Mouse (Mus musculus): Measurements from ENCODE around the gene Gm19684. TPM values are rescaled to one million over a fixed set of nuclear protein-coding genes. Genes with fewer than 3 reads are reported as not detected.
"Not testable (repeated sequence)": the region's sequence is repeated elsewhere in the genome, so short reads cannot be mapped to it uniquely, and the experiment has no call there.

Gene Gm19684
- polyA plus RNA-seq, 1 experiment from 2014 or later = not detected

GRCm38 (mm10) chr17:36110641-36111509 is 10.6 kb upstream of the Gm19684 start:
- H3K9ac ChIP-seq = peak overlapping the region; percentile 34
- H3K27ac ChIP-seq; H3K36me3 ChIP-seq (replicated peaks); H3K9me3 ChIP-seq; H3K4me1 ChIP-seq: not testable (repeated sequence)
- 1% methylated on average over 57 of the region's 57 CpGs for WGBS
- H3K4me2 ChIP-seq = peak overlapping the region; percentile 95
- peak; percentile 76 for ATAC-seq (replicated peaks)
- H3K4me3 ChIP-seq = peak overlapping the region; percentile 43
- peaks cover 16% of the 10 kb centered on the region for H3K27me3 ChIP-seq (replicated peaks)

- peaks cover 16% of the 10 kb centered on the region for H3K27me3 ChIP-seq (replicated peaks)
- H3K9me3 ChIP-seq; H3K4me1 ChIP-seq; H3K27ac ChIP-seq; H3K36me3 ChIP-seq (replicated peaks): not testable (repeated sequence)
- 2% methylated on average over 10 of the region's 10 CpGs for WGBS
- H3K4me3 ChIP-seq = peak overlapping the region; percentile 43
- peak; percentile 53 for ATAC-seq (replicated peaks)
- H3K9ac ChIP-seq = peak overlapping the region; percentile 34
- H3K4me2 ChIP-seq = peak overlapping the region; percentile 95
Observed at GRCm38 (mm10) chr17:36111510-36111868, 10.0 kb upstream of the Gm19684 start.

GRCm38 (mm10) chr17:36113979-36114593 is 7.4 kb upstream of the Gm19684 start:
- WGBS = 19% methylated on average over 6 of the region's 6 CpGs

GRCm38 (mm10) chr17:36116545-36116944 is 4.9 kb upstream of the Gm19684 start:
- not testable (repeated sequence) for H3K27ac ChIP-seq; H3K4me3 ChIP-seq; ATAC-seq (replicated peaks); H3K9ac ChIP-seq; H3K9me3 ChIP-seq; H3K36me3 ChIP-seq (replicated peaks); H3K4me1 ChIP-seq; H3K4me2 ChIP-seq
- H3K27me3 ChIP-seq (replicated peaks) = peaks cover 20% of the 10 kb centered on the region
- WGBS = 19% methylated on average over 3 of the region's 3 CpGs

More at GRCm38 (mm10) chr17:36113979-36114593, 7.4 kb upstream of the Gm19684 start:
- H3K4me2 ChIP-seq; H3K4me1 ChIP-seq; H3K9me3 ChIP-seq; H3K9ac ChIP-seq; H3K36me3 ChIP-seq (replicated peaks); H3K4me3 ChIP-seq; H3K27ac ChIP-seq: not testable (repeated sequence)
- H3K27me3 ChIP-seq (replicated peaks) = peaks cover 20% of the 10 kb centered on the region
- peak; percentile 50 for ATAC-seq (replicated peaks)

GRCm38 (mm10) chr17:36120839-36121238 is 639 bp upstream of the Gm19684 start:
- 29% methylated on average over 18 of the region's 18 CpGs for WGBS
- Histone ChIP-seq H3K27me3 (replicated peaks) (peaks cover 25% of the 10 kb centered on the region), H3K4me2 (peak overlapping the region; percentile 22)
- not testable (repeated sequence) for H3K36me3 ChIP-seq (replicated peaks); H3K4me1 ChIP-seq; H3K27ac ChIP-seq; ATAC-seq (replicated peaks); H3K9me3 ChIP-seq; H3K4me3 ChIP-seq; H3K9ac ChIP-seq

- not testable (repeated sequence) for ATAC-seq (replicated peaks); H3K4me3 ChIP-seq; H3K4me2 ChIP-seq; H3K9ac ChIP-seq; H3K4me1 ChIP-seq; H3K9me3 ChIP-seq; H3K27ac ChIP-seq; H3K36me3 ChIP-seq (replicated peaks)
- peaks cover 21% of the 10 kb centered on the region for H3K27me3 ChIP-seq (replicated peaks)
- WGBS = 80% methylated on average over 3 of the region's 3 CpGs
Observed at GRCm38 (mm10) chr17:36124111-36124510, 2.6 kb downstream of the Gm19684 start.

- H3K27me3 ChIP-seq (replicated peaks); ATAC-seq (replicated peaks); H3K4me1 ChIP-seq; H3K27ac ChIP-seq; H3K4me2 ChIP-seq; H3K9ac ChIP-seq; H3K9me3 ChIP-seq; H3K4me3 ChIP-seq; H3K36me3 ChIP-seq (replicated peaks): not testable (repeated sequence)
- 66% methylated on average over 11 of the region's 13 CpGs for WGBS
Observed at GRCm38 (mm10) chr17:36128525-36128924, 7.0 kb downstream of the Gm19684 start.

- WGBS = 31% methylated on average over 28 of the region's 28 CpGs
- not testable (repeated sequence) for H3K4me1 ChIP-seq; H3K4me3 ChIP-seq; H3K4me2 ChIP-seq; H3K9ac ChIP-seq; ATAC-seq (replicated peaks); H3K36me3 ChIP-seq (replicated peaks); H3K9me3 ChIP-seq; H3K27ac ChIP-seq; H3K27me3 ChIP-seq (replicated peaks)
Observed at GRCm38 (mm10) chr17:36128968-36129817, 7.7 kb downstream of the Gm19684 start, which contains the start of gene Gm7030. Gm7030 (minus strand) TSS chr17:36129425.

GRCm38 (mm10) chr17:36131516-36132265 is 10.2 kb downstream of the Gm19684 start:
- Histone ChIP-seq H3K9ac (no peak overlapping the region), H3K27me3 (replicated peaks) (no peaks in the 10 kb centered on the region), H3K4me3 (no peak overlapping the region), H3K4me2 (no peak overlapping the region), H3K27ac (no peak overlapping the region), H3K4me1 (no peaks in the 10 kb centered on the region), H3K36me3 (replicated peaks) (no peaks in the 10 kb centered on the region), H3K9me3 (no peaks in the 10 kb centered on the region)
- ATAC-seq (replicated peaks) = no peak
- 77% methylated on average over 5 of the region's 5 CpGs for WGBS

- not testable (repeated sequence) for ATAC-seq (replicated peaks); H3K36me3 ChIP-seq (replicated peaks); H3K4me3 ChIP-seq; H3K4me1 ChIP-seq; H3K4me2 ChIP-seq; H3K9ac ChIP-seq; H3K9me3 ChIP-seq; H3K27ac ChIP-seq; H3K27me3 ChIP-seq (replicated peaks)
Observed at GRCm38 (mm10) chr17:36135421-36136231, 14.1 kb downstream of the Gm19684 start.

- not testable (repeated sequence) for H3K4me2 ChIP-seq; H3K36me3 ChIP-seq (replicated peaks); H3K27ac ChIP-seq; H3K9ac ChIP-seq; H3K4me3 ChIP-seq; ATAC-seq (replicated peaks); H3K27me3 ChIP-seq (replicated peaks); H3K4me1 ChIP-seq; H3K9me3 ChIP-seq
- 76% methylated on average over 1 of the region's 1 CpGs for WGBS
Observed at GRCm38 (mm10) chr17:36136299-36136848, 14.9 kb downstream of the Gm19684 start.

Measured in midbrain, embryonic 15.5 days (tissue).